Mouse (Mus musculus) heart, embryonic 10.5 days (tissue): ENCODE data around the gene Setd2. TPM values are rescaled to one million over a fixed set of nuclear protein-coding genes. Genes with fewer than 3 reads are reported as not detected.

Experiments
- DNase-seq: peaks from one replicate; pipeline ENCODE4 v3.0.0-alpha.2; 2017; ENCODE audit warnings: low spot score
- H3K27ac ChIP-seq: fragments of 300-500 bp; sonication (generic); 2 replicates; pipeline ENCODE4 v1.5.1; 2016; ENCODE audit warnings: mild to moderate bottlenecking
- H3K27me3 ChIP-seq: fragments of 300-500 bp; sonication (generic); 2 replicates; pipeline ENCODE4 v1.6.1; 2016; ENCODE audit warnings: mild to moderate bottlenecking; ENCODE audit not compliant: poor library complexity, insufficient read depth, severe bottlenecking
- H3K36me3 ChIP-seq: fragments of 300-500 bp; sonication (generic); 2 replicates; pipeline ENCODE4 v1.6.1; 2016; ENCODE audit warnings: mild to moderate bottlenecking, moderate library complexity
- H3K4me1 ChIP-seq: fragments of 300-500 bp; sonication (generic); 2 replicates; pipeline ENCODE4 v1.6.1; 2016; ENCODE audit warnings: mild to moderate bottlenecking
- H3K4me3 ChIP-seq: fragments of 300-500 bp; sonication (generic); 2 replicates; pipeline ENCODE4 v1.5.1; 2016; ENCODE audit warnings: mild to moderate bottlenecking, moderate library complexity
- H3K9me3 ChIP-seq: fragments of 300-500 bp; sonication (generic); 2 replicates; pipeline ENCODE4 v1.6.1; 2016; ENCODE audit warnings: mild to moderate bottlenecking, moderate library complexity
- WGBS: fragments of 180-500 bp; shearing (Covaris S2); methylation state at CpG from one replicate; pipeline ENCODE4 v1.1.7; 2016; 5-methylcytosine and 5-hydroxymethylcytosine counted together
- microRNA-seq: library from miRNA; unstranded; fragments of <30 nt; microRNA quantifications from one replicate; pipeline ENCODE4, GENCODE M21; 2017
- polyA plus RNA-seq: library from polyadenylated mRNA; unstranded; fragments of >200 nt; fragmentation: Nextera tagmentation; extraction: Ambion mirVana; gene quantifications from 2 replicates; pipeline ENCODE4 v1.2.1, GENCODE M21; 2016

Setd2 gene
- polyA plus RNA-seq, 1 experiment from 2014 or later = 29.5 TPM

DNA sequence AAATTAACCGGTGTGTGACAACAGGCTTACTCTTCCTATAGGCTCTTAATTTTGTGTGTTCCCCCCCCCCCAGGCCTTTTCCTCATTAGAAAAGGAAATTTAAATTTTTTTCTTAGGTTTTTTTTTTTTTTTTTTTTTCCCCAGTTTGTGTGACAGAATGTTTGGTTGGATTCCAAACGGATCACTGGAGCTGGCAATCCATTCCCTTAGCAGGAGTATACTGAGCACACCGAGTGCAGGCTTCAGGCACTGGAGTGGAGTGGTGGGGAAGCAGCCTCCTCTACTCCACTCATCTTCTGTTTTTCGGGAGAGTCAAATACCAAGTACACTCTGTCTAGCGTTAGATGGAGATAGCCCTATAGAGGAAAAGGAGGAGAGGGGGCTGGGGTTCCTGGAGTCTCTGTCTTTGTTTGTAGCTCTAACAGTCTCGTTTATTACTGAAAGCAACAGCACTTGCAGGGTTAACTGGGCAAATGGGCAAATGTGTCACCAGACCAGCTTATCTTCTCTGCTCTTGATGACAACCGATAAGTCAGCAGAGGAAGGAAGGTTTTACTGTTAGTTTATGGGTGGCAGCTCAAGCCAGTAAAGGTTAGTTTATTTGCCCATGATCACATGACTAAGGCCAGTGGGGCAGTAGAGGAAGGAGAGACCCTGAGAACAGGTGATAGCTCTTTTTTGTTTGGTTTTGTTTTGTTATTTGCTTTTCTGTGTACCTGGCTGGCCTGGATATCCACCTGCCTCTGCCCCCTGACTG is 128.6 kb downstream of the Setd2 start:
- peaks cover 40% of the 10 kb centered on the region for H3K4me1 ChIP-seq
- H3K36me3 ChIP-seq = peaks cover 12% of the 10 kb centered on the region; the same call in 1 of the 2 replicates
- no peak for DNase-seq

DNA sequence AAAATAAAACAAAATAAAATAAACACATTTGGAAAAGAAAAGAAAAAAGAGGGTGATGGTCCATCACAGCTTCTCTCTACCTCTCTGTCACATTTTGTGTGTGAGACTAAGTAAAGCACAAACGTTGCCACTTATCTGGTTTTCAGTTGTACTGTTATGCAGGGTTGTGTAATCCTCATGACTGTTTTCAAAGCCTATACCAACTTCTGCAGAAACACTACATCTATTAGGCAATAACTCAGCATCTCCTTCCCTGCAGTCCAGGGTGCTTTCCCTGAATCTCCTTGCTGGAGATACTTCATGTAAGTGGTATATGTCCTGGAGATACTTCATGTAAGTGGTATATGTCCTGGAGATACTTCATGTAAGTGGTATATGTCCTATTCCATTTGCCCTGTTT is 130.4 kb downstream of the Setd2 start:
- Histone ChIP-seq H3K27me3 (no peaks in the 10 kb centered on the region), H3K27ac (no peak overlapping the region), H3K4me1 (peaks cover 55% of the 10 kb centered on the region), H3K4me3 (no peak overlapping the region), H3K9me3 (no peaks in the 10 kb centered on the region), H3K36me3 (peaks cover 12% of the 10 kb centered on the region; the same call in 1 of the 2 replicates)
- DNase-seq = no peak
- WGBS = 80% methylated on average over 1 of the region's 1 CpGs

More for the DNA sequence above, 128.6 kb downstream of the Setd2 start:
- Histone ChIP-seq H3K27ac (no peak overlapping the region), H3K27me3 (no peaks in the 10 kb centered on the region), H3K9me3 (no peaks in the 10 kb centered on the region), H3K4me3 (no peak overlapping the region)
- 56% methylated on average over 7 of the region's 7 CpGs for WGBS

DNA sequence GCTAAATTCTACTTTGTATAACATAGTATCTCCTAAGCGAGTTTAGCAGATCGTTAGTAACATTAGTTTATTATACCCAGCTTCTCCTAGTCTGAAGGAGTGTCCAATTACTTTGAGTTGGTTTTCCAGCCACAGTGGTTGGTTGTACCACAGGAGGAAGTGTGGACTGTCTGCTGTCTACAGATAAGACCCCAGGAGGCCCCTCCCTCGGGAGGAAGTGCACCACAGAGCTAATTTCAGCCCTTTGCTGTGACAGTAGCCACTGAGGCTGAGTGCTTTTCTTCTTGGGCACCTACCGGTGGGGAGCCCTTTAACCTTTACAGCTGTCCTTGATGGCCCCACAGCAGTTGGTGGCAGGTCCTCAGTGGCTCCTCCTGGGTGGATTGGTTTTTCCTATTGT is 133.5 kb downstream of the Setd2 start:
- WGBS = 16% methylated on average over 4 of the region's 4 CpGs

DNA sequence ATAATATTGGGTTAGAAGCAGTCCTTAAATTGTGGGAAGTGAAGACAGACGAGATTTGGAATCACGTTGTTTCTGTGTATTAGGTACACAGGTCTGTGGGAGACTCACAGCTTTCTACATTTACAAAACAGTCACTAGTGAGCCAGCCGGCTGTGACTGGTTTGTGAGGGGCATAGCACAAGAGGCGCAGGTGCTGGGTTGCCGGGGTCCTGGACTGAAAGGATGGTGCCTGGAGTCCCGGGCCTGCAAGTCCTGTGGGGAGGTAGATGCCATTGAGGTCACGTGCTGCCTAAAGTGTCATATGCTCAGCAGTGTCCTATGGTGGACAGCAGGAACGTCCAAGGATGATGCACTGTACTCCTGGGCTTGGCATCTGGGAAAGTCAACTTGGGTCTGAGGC is 134.0 kb downstream of the Setd2 start:
- H3K27me3 ChIP-seq = no peaks in the 10 kb centered on the region
- peak overlapping the region; percentile 38 for H3K4me3 ChIP-seq
- peak overlapping the region; percentile 82 for H3K27ac ChIP-seq
- H3K9me3 ChIP-seq = no peaks in the 10 kb centered on the region
- WGBS = 33% methylated on average over 8 of the region's 8 CpGs
- peaks cover 75% of the 10 kb centered on the region for H3K4me1 ChIP-seq
- DNase-seq = no peak
- 0 out of 2 replicates have a peak, but pooled peaks cover 2% of the 10 kb centered on the region for H3K36me3 ChIP-seq

More for the DNA sequence above, 133.5 kb downstream of the Setd2 start:
- no peaks in the 10 kb centered on the region for H3K9me3 ChIP-seq
- no peaks in the 10 kb centered on the region for H3K27me3 ChIP-seq
- peak overlapping the region; percentile 38 for H3K4me3 ChIP-seq
- DNase-seq = peak; percentile 93
- peak overlapping the region; percentile 82 for H3K27ac ChIP-seq
- H3K4me1 ChIP-seq = peaks cover 75% of the 10 kb centered on the region
- H3K36me3 ChIP-seq = 0 out of 2 replicates have a peak, but pooled peaks cover 2% of the 10 kb centered on the region

DNA sequence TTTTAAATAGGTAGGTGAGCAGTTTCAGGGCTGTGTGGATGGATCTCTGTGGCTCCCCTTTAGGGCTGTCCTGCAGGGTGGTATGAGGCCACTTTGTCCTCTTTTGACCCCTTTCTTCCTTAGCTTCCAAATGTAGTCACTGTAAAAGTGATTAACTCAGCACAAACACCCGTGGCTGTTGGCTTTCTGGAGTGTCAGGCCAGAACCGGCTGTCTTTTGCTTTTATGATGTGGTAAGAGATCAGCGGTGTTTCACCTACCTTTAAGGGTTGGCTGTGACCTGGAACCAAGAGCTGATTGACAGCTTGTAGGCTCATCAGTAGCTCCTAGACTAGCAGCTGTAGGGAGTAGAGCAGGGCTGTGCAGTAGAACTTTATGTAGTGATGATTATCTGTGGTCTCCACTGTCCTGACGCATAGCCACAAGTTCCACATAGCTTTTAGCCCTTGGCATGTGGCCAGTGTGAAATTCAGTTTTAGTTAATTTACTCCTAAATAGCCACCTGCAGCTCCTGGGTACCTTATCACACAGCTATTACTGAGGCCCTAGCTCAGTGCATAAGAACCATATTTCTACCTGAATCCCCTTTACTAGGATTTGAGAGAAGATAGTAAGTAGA is 134.9 kb downstream of the Setd2 start:
- Histone ChIP-seq H3K27ac (peak overlapping the region; percentile 82), H3K36me3 (no peaks in the 10 kb centered on the region), H3K4me1 (peaks cover 79% of the 10 kb centered on the region), H3K27me3 (no peaks in the 10 kb centered on the region), H3K4me3 (no peak overlapping the region), H3K9me3 (no peaks in the 10 kb centered on the region)
- WGBS = 53% methylated on average over 4 of the region's 4 CpGs
- DNase-seq = no peak

Small RNA genes within 50 kb of the gene (microRNA-seq; reads per million reads assigned to microRNA genes)
- gene Mir8107 = not detected

Other genes starting within 250 kb of the Setd2 start
- gene Elp6, start 227.4 kb upstream of the Setd2 start, polyA plus RNA-seq = 22.1 and 32.3 TPM in 2 replicates
- 27.9 and 30.7 TPM in 2 replicates for gene Scap, start 199.3 kb upstream of the Setd2 start, polyA plus RNA-seq
- gene Ptpn23, start 124.4 kb upstream of the Setd2 start, polyA plus RNA-seq = 14.6 and 18.4 TPM in 2 replicates
- gene Ngp, start 112.8 kb upstream of the Setd2 start, polyA plus RNA-seq = not detected in 2 replicates
- 9.0 and 10.0 TPM in 2 replicates for gene Klhl18, start 55.9 kb upstream of the Setd2 start, polyA plus RNA-seq
- 0.62 and 0.64 TPM in 2 replicates for gene Kif9, start 55.6 kb upstream of the Setd2 start, polyA plus RNA-seq
- gene Nradd, start 91.9 kb downstream of the Setd2 start, polyA plus RNA-seq = 28.5 and 32.3 TPM in 2 replicates
- 2.4 and 3.1 TPM in 2 replicates for gene Nbeal2, start 121.6 kb downstream of the Setd2 start, polyA plus RNA-seq
- gene Ccdc12, start 123.9 kb downstream of the Setd2 start, polyA plus RNA-seq = 159 and 189 TPM in 2 replicates
- gene Myl3, start 209.3 kb downstream of the Setd2 start, polyA plus RNA-seq = 1,835 and 3,713 TPM in 2 replicates
- gene Pth1r, start 214.5 kb downstream of the Setd2 start, polyA plus RNA-seq = 41.3 and 49.7 TPM in 2 replicates